Mouse (Mus musculus): ENCODE results near the gene Plin5. TPM values are rescaled to one million over a fixed set of nuclear protein-coding genes. Genes with fewer than 3 reads are reported as not detected.

The Plin5 gene
- polyA plus RNA-seq, 1 experiment from 2014 or later, result 57.3 TPM

- DNase-seq (peak; percentile 12), ATAC-seq (no peak)
- Histone ChIP-seq H3K36me3 (replicated peaks; ENCODE audit: insufficient read depth, low read length) (peaks cover 29% of the 10 kb centered on the region), H3K4me1 (ENCODE audit: insufficient read depth) (no peaks in the 10 kb centered on the region), H3K27ac (ENCODE audit: low read depth) (no peak overlapping the region), H3K4me3 (ENCODE audit: low read depth, low read length) (no peak overlapping the region), H3K4me2 (ENCODE audit: low read depth, low read length) (no peak overlapping the region), H3K27me3 (ENCODE audit: insufficient read depth, low read length) (no peaks in the 10 kb centered on the region), H3K9me3 (ENCODE audit: low read length) (no peaks in the 10 kb centered on the region), H3K9ac (replicated peaks) (no peak overlapping the region)
- TF ChIP-seq CTCF (IDR thresholded peaks at IDR 0.05; ENCODE audit: low read depth) (no peak), EP300 (IDR thresholded peaks at IDR 0.05; ENCODE audit: low read depth) (no peak)
- 86% methylated on average over 8 of the region's 8 CpGs for WGBS (ENCODE audit: insufficient replicate concordance)
Measured at GRCm38 (mm10) chr17:56103465-56104285, 13.7 kb downstream of the Plin5 start.

GRCm38 (mm10) chr17:56102927-56103326 is 14.5 kb downstream of the Plin5 start:
- Histone ChIP-seq H3K4me1 (ENCODE audit: insufficient read depth) (no peaks in the 10 kb centered on the region), H3K9me3 (ENCODE audit: low read length) (no peaks in the 10 kb centered on the region), H3K9ac (replicated peaks) (no peak overlapping the region), H3K4me2 (ENCODE audit: low read depth, low read length) (no peak overlapping the region), H3K36me3 (replicated peaks; ENCODE audit: insufficient read depth, low read length) (peaks cover 33% of the 10 kb centered on the region), H3K27me3 (ENCODE audit: insufficient read depth, low read length) (no peaks in the 10 kb centered on the region), H3K4me3 (ENCODE audit: low read depth, low read length) (no peak overlapping the region), H3K27ac (ENCODE audit: low read depth) (no peak overlapping the region)
- WGBS (ENCODE audit: insufficient replicate concordance), result 93% methylated on average over 9 of the region's 9 CpGs
- no peak for ATAC-seq
- TF ChIP-seq CTCF (IDR thresholded peaks at IDR 0.05; ENCODE audit: low read depth), result no peak
- no peak for TF ChIP-seq EP300 (IDR thresholded peaks at IDR 0.05; ENCODE audit: low read depth)
- DNase-seq, result peak; percentile 13

DNA sequence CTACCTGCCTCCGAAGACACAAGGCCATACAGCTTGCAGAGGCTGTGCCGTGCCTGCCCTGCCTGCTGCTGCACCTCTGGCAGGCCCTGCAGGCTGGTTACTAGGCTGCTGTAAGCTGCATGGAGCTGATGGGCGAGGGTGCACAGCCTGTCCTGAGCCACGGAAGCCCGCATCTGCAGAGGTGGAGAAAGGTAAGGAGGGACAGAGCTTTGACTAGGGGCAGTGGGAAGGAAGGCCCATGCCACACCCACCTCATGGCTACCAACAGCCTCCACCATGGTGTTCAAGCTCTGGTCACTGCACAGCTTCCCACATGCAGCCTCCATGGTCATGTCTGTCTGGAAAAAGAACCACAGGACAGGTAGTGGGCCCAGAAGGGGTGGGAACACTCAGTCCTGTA is 15.2 kb downstream of the Plin5 start:
- H3K4me2 ChIP-seq (ENCODE audit: low read depth, low read length), result no peak overlapping the region
- peaks cover 40% of the 10 kb centered on the region for H3K36me3 ChIP-seq (replicated peaks; ENCODE audit: insufficient read depth, low read length)
- H3K9ac ChIP-seq (replicated peaks), result no peak overlapping the region
- no peak for DNase-seq
- H3K4me1 ChIP-seq (ENCODE audit: insufficient read depth), result no peaks in the 10 kb centered on the region
- no peak for ATAC-seq
- H3K27ac ChIP-seq (ENCODE audit: low read depth), result no peak overlapping the region
- no peak for TF ChIP-seq CTCF (IDR thresholded peaks at IDR 0.05; ENCODE audit: low read depth)
- no peak for TF ChIP-seq EP300 (IDR thresholded peaks at IDR 0.05; ENCODE audit: low read depth)
- no peaks in the 10 kb centered on the region for H3K27me3 ChIP-seq (ENCODE audit: insufficient read depth, low read length)
- no peaks in the 10 kb centered on the region for H3K9me3 ChIP-seq (ENCODE audit: low read length)
- H3K4me3 ChIP-seq (ENCODE audit: low read depth, low read length), result no peak overlapping the region
- WGBS (ENCODE audit: insufficient replicate concordance), result 89% methylated on average over 5 of the region's 5 CpGs

DNA sequence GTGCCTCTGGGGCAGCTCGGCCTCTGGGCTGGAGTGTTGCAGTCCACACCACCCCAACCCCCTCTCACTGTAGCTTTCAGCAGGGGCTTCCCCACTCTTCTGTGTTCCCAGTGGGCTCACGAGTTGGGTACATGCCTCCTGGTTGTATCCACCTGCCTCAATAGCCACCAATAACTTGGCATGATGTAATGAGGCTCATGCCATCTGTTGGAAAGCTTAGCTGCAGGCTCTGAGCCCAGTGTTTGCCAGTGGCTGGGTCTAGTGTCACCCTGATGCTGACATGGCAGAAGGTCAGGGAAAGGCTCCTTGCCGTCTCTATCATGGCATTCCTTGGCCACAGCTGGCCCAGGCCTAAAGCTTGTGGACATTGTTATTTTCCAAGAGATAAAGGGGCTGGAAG is 16.6 kb downstream of the Plin5 start:
- Histone ChIP-seq H3K27ac (ENCODE audit: low read depth) (no peak overlapping the region), H3K9ac (replicated peaks) (no peak overlapping the region), H3K9me3 (ENCODE audit: low read length) (no peaks in the 10 kb centered on the region), H3K4me1 (ENCODE audit: insufficient read depth) (no peaks in the 10 kb centered on the region), H3K4me2 (ENCODE audit: low read depth, low read length) (no peak overlapping the region), H3K27me3 (ENCODE audit: insufficient read depth, low read length) (no peaks in the 10 kb centered on the region), H3K4me3 (ENCODE audit: low read depth, low read length) (no peak overlapping the region), H3K36me3 (replicated peaks; ENCODE audit: insufficient read depth, low read length) (peaks cover 53% of the 10 kb centered on the region)
- TF ChIP-seq EP300 (IDR thresholded peaks at IDR 0.05; ENCODE audit: low read depth) (no peak), CTCF (IDR thresholded peaks at IDR 0.05; ENCODE audit: low read depth) (no peak)
- ATAC-seq (no peak), DNase-seq (no peak)
- 82% methylated on average over 3 of the region's 3 CpGs for WGBS (ENCODE audit: insufficient replicate concordance)

GRCm38 (mm10) chr17:56098711-56099572 is 18.5 kb downstream of the Plin5 start:
- no peak for DNase-seq
- H3K27me3 ChIP-seq (ENCODE audit: insufficient read depth, low read length), result no peaks in the 10 kb centered on the region
- peaks cover 53% of the 10 kb centered on the region for H3K36me3 ChIP-seq (replicated peaks; ENCODE audit: insufficient read depth, low read length)
- H3K4me2 ChIP-seq (ENCODE audit: low read depth, low read length), result no peak overlapping the region
- TF ChIP-seq CTCF (IDR thresholded peaks at IDR 0.05; ENCODE audit: low read depth) (peak; percentile 39), EP300 (IDR thresholded peaks at IDR 0.05; ENCODE audit: low read depth) (no peak)
- no peak overlapping the region for H3K9ac ChIP-seq (replicated peaks)
- no peaks in the 10 kb centered on the region for H3K4me1 ChIP-seq (ENCODE audit: insufficient read depth)
- H3K9me3 ChIP-seq (ENCODE audit: low read length), result no peaks in the 10 kb centered on the region
- H3K4me3 ChIP-seq (ENCODE audit: low read depth, low read length), result no peak overlapping the region
- H3K27ac ChIP-seq (ENCODE audit: low read depth), result no peak overlapping the region
- 82% methylated on average over 15 of the region's 15 CpGs for WGBS (ENCODE audit: insufficient replicate concordance)
- no peak for ATAC-seq

- Histone ChIP-seq H3K4me2 (ENCODE audit: low read depth, low read length) (no peak overlapping the region), H3K4me3 (ENCODE audit: low read depth, low read length) (no peak overlapping the region), H3K4me1 (ENCODE audit: insufficient read depth) (no peaks in the 10 kb centered on the region), H3K9ac (replicated peaks) (no peak overlapping the region), H3K9me3 (ENCODE audit: low read length) (no peaks in the 10 kb centered on the region), H3K27ac (ENCODE audit: low read depth) (no peak overlapping the region), H3K36me3 (replicated peaks; ENCODE audit: insufficient read depth, low read length) (peaks cover 53% of the 10 kb centered on the region), H3K27me3 (ENCODE audit: insufficient read depth, low read length) (no peaks in the 10 kb centered on the region)
- ATAC-seq, result no peak
- TF ChIP-seq EP300 (IDR thresholded peaks at IDR 0.05; ENCODE audit: low read depth), result no peak
- no peak for TF ChIP-seq CTCF (IDR thresholded peaks at IDR 0.05; ENCODE audit: low read depth)
- 86% methylated on average over 8 of the region's 8 CpGs for WGBS (ENCODE audit: insufficient replicate concordance)
- no peak for DNase-seq
Measured at GRCm38 (mm10) chr17:56098180-56098579, 19.2 kb downstream of the Plin5 start.

Data from liver, postnatal 0 days (tissue).